Mouse (Mus musculus): ENCODE data around the gene Ptpn1. TPM values are rescaled to one million over a fixed set of nuclear protein-coding genes. Genes with fewer than 3 reads are reported as not detected.
A peak's percentile ranks its signal among the peaks of the same experiment; 100 is the strongest.

The Ptpn1 gene
- polyA plus RNA-seq (2015; fragmentation: Nextera tagmentation; extraction: Ambion mirVana): 44.8 and 45.1 TPM in 2 replicates

DNA sequence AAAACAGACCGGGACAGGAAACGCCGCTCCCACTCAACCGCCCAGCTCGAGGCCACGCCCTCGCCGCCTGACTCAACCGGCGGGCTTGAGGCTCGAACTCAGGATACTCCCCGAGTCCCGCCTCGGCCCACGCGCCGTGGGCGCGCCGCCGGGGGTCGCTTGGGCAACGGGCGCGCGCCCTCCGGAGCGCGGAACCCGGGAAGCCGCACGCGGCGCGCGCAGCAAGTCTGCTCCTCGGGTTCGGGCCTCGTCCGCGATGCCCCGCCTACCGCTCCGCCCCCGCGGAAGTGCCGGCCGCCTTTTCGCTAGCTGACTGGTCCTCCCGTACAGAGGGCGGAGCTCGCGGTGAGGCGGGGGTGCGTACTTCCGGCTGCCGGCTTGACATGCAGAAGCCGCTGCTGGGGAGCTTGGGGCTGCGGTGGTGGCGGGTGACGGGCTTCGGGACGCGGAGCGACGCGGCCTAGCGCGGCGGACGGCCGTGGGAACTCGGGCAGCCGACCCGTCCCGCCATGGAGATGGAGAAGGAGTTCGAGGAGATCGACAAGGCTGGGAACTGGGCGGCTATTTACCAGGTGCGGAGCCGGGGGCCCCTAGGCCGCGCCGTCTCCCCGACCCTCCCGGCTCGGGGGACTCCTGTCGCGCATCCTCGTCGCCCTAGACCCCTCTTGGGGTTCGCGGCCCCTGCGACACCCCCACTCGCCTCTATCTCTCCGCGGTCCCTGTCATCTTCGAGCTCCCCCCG, at the start of gene Ptpn1:
TSS of gene Ptpn1 (plus strand) at position 73 of the 742 bp plus-strand sequence.
- H3K9me3 ChIP-seq (replicated peaks): no peaks in the 10 kb centered on the region
- H3K27me3 ChIP-seq: no peaks in the 10 kb centered on the region
- H3K4me1 ChIP-seq (replicated peaks): peaks cover 38% of the 10 kb centered on the region
- peak within 1 kb of the TSS; percentile 79 for H3K27ac ChIP-seq
- peak; percentile 95 for ATAC-seq (replicated peaks; ENCODE audit: insufficient number of reproducible peaks, insufficient read depth, low FRiP score, low read depth)
- H3K9ac ChIP-seq: peak within 1 kb of the TSS; percentile 89
- H3K4me2 ChIP-seq: peak within 1 kb of the TSS; percentile 82
- no peaks in the 10 kb centered on the region for H3K36me3 ChIP-seq
- under 1% methylated on average over 99 of the region's 99 CpGs for WGBS
- H3K4me3 ChIP-seq: peak within 1 kb of the TSS; percentile 87

GRCm38 (mm10) chr2:167886485-167886884, 45.4 kb upstream of the Ptpn1 start:
- Histone ChIP-seq H3K4me3 (no peak overlapping the region), H3K9me3 (replicated peaks) (no peaks in the 10 kb centered on the region), H3K4me2 (no peak overlapping the region), H3K9ac (no peak overlapping the region), H3K27ac (no peak overlapping the region), H3K36me3 (no peaks in the 10 kb centered on the region), H3K27me3 (0 out of 2 replicates have a peak, but pooled peaks cover 3% of the 10 kb centered on the region), H3K4me1 (replicated peaks) (peaks cover 35% of the 10 kb centered on the region)
- 64% methylated on average over 7 of the region's 7 CpGs for WGBS
- no peak for ATAC-seq (replicated peaks; ENCODE audit: insufficient number of reproducible peaks, insufficient read depth, low FRiP score, low read depth)

- no peaks in the 10 kb centered on the region for H3K9me3 ChIP-seq (replicated peaks)
- WGBS: 6% methylated on average over 22 of the region's 22 CpGs
- H3K4me3 ChIP-seq: peak overlapping the region; percentile 40
- peak overlapping the region; percentile 31; the same call in 1 of the 2 replicates for H3K27ac ChIP-seq
- H3K27me3 ChIP-seq: 0 out of 2 replicates have a peak, but pooled peaks cover 3% of the 10 kb centered on the region
- peaks cover 41% of the 10 kb centered on the region for H3K4me1 ChIP-seq (replicated peaks)
- H3K4me2 ChIP-seq: peak overlapping the region; percentile 71
- no peaks in the 10 kb centered on the region for H3K36me3 ChIP-seq
- H3K9ac ChIP-seq: peak overlapping the region; percentile 34; the same call in 1 of the 2 replicates
- ATAC-seq (replicated peaks; ENCODE audit: insufficient number of reproducible peaks, insufficient read depth, low FRiP score, low read depth): peak; percentile 38; the same call in 1 of the 2 replicates
Observed at GRCm38 (mm10) chr2:167887516-167888347, 44.1 kb upstream of the Ptpn1 start.

GRCm38 (mm10) chr2:167888834-167889233, 43.0 kb upstream of the Ptpn1 start:
- H3K4me3 ChIP-seq: no peak overlapping the region
- peaks cover 41% of the 10 kb centered on the region for H3K4me1 ChIP-seq (replicated peaks)
- H3K9me3 ChIP-seq (replicated peaks): no peaks in the 10 kb centered on the region
- H3K27ac ChIP-seq: peak overlapping the region; percentile 31; the same call in 1 of the 2 replicates
- 0 out of 2 replicates have a peak, but pooled peaks cover 7% of the 10 kb centered on the region for H3K27me3 ChIP-seq
- no peaks in the 10 kb centered on the region for H3K36me3 ChIP-seq
- no peak overlapping the region; the same call in 1 of the 2 replicates for H3K9ac ChIP-seq
- 67% methylated on average over 6 of the region's 6 CpGs for WGBS
- H3K4me2 ChIP-seq: no peak overlapping the region
- ATAC-seq (replicated peaks; ENCODE audit: insufficient number of reproducible peaks, insufficient read depth, low FRiP score, low read depth): no peak

DNA sequence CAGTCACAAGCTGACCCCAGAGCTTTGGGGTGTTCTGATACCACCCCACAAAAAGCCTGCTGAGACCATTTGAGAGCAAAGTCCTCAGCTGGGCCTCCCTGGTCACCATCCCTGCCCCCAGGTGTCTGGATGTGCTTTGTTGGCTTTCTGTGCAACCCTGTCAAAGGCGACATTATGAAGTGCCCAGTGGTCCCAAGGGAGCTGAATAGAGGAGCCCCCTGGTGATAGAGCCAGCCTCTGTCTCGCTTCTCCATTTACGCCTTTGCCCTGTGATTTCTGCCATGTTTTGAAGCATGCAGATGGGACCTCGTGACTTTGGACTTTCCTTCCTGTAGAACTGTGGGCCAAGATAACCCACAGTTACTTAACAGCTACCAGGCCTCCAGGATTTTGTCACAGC, 42.0 kb upstream of the Ptpn1 start:
- no peak overlapping the region for H3K9ac ChIP-seq
- no peaks in the 10 kb centered on the region for H3K36me3 ChIP-seq
- 62% methylated on average over 4 of the region's 4 CpGs for WGBS
- H3K4me1 ChIP-seq (replicated peaks): peaks cover 41% of the 10 kb centered on the region
- H3K27ac ChIP-seq: no peak overlapping the region
- no peaks in the 10 kb centered on the region for H3K9me3 ChIP-seq (replicated peaks)
- no peak for ATAC-seq (replicated peaks; ENCODE audit: insufficient number of reproducible peaks, insufficient read depth, low FRiP score, low read depth)
- H3K4me3 ChIP-seq: no peak overlapping the region
- no peak overlapping the region for H3K4me2 ChIP-seq
- H3K27me3 ChIP-seq: 0 out of 2 replicates have a peak, but pooled peaks cover 9% of the 10 kb centered on the region

GRCm38 (mm10) chr2:167891908-167892307, 39.9 kb upstream of the Ptpn1 start:
- 14% methylated on average over 9 of the region's 9 CpGs for WGBS
- H3K4me1 ChIP-seq (replicated peaks): peaks cover 38% of the 10 kb centered on the region
- H3K4me2 ChIP-seq: no peak overlapping the region
- H3K27ac ChIP-seq: no peak overlapping the region
- H3K9me3 ChIP-seq (replicated peaks): no peaks in the 10 kb centered on the region
- no peak; the same call in 1 of the 2 replicates for ATAC-seq (replicated peaks; ENCODE audit: insufficient number of reproducible peaks, insufficient read depth, low FRiP score, low read depth)
- no peaks in the 10 kb centered on the region for H3K36me3 ChIP-seq
- H3K4me3 ChIP-seq: no peak overlapping the region
- H3K27me3 ChIP-seq: peaks cover 23% of the 10 kb centered on the region
- H3K9ac ChIP-seq: no peak overlapping the region

DNA sequence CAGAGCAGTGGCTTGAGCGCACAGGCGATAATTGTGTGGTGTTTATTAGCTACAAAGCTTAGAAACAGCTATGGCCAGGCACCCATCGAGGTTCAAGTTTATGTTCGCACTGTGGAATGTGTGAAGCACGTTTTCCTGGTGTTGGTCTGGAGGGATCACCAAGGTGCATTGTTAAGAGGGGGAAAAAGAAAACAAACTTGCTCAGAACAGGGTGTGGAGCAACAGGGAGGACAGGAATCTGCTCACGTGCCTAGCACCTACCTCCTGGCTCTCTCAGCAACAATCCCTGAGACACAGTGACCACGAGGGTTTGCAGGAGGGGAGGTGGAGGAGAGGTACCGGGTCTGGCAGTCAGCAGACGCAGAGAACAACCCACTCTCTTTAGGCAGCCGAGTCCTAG, 38.2 kb upstream of the Ptpn1 start:
- no peak overlapping the region for H3K27ac ChIP-seq
- ATAC-seq (replicated peaks; ENCODE audit: insufficient number of reproducible peaks, insufficient read depth, low FRiP score, low read depth): no peak
- no peak overlapping the region for H3K4me2 ChIP-seq
- H3K36me3 ChIP-seq: no peaks in the 10 kb centered on the region
- no peak overlapping the region for H3K4me3 ChIP-seq
- peaks cover 20% of the 10 kb centered on the region for H3K4me1 ChIP-seq (replicated peaks)
- 65% methylated on average over 10 of the region's 10 CpGs for WGBS
- H3K9me3 ChIP-seq (replicated peaks): no peaks in the 10 kb centered on the region
- H3K27me3 ChIP-seq: peaks cover 22% of the 10 kb centered on the region
- no peak overlapping the region for H3K9ac ChIP-seq

DNA sequence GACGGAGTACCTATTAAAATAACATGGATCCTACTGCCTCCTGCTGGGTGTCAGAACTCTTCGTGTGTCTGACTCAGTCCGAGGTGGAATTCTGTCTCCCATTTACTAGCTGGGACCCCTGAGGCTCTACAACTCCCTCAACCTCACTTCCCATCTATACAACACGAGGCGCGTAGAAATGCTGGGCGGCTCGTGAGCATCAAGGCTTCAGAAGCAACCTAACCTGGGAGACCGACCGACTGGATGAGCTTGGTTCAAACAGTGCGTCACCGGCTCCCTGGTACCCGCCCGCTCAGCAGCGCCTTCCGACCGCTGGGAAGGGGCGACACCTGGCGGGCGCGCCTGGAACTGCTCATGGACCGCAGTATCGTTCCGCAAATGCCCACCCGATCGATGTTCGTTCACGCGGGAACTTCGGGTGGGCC, 36.9 kb upstream of the Ptpn1 start:
- H3K27me3 ChIP-seq: peaks cover 30% of the 10 kb centered on the region
- H3K4me2 ChIP-seq: peak overlapping the region; percentile 59
- H3K9me3 ChIP-seq (replicated peaks): no peaks in the 10 kb centered on the region
- no peak overlapping the region for H3K27ac ChIP-seq
- H3K4me3 ChIP-seq: peak overlapping the region; percentile 34
- ATAC-seq (replicated peaks; ENCODE audit: insufficient number of reproducible peaks, insufficient read depth, low FRiP score, low read depth): peak; percentile 53; the same call in 1 of the 2 replicates
- H3K9ac ChIP-seq: no peak overlapping the region
- WGBS: 1% methylated on average over 30 of the region's 30 CpGs
- peaks cover 16% of the 10 kb centered on the region for H3K4me1 ChIP-seq (replicated peaks)
- H3K36me3 ChIP-seq: no peaks in the 10 kb centered on the region

DNA sequence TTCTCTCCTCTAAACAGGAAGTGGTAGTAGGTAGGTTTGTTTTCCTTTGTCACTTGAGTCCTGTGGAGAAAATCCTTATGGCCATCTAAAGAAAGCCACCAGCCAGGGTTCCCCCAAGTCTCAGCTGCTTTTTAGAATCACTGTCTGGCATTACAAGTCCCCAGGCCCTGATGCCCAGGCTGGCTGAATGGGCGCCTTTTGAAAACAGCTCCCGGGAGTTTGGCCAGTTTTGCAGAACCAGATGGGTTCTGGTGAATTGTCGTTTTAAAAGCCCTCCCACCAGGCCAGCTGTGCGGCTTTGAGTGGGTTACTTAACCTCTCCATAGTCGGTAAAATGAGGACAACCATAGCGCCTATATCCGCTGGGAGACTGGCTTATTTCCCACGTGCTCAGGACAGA, 34.0 kb upstream of the Ptpn1 start:
- Histone ChIP-seq H3K4me2 (no peak overlapping the region), H3K9me3 (replicated peaks) (no peaks in the 10 kb centered on the region), H3K36me3 (no peaks in the 10 kb centered on the region), H3K27me3 (peaks cover 40% of the 10 kb centered on the region), H3K4me1 (replicated peaks) (peaks cover 15% of the 10 kb centered on the region), H3K4me3 (no peak overlapping the region), H3K9ac (no peak overlapping the region), H3K27ac (no peak overlapping the region)
- WGBS: 80% methylated on average over 8 of the region's 8 CpGs
- no peak for ATAC-seq (replicated peaks; ENCODE audit: insufficient number of reproducible peaks, insufficient read depth, low FRiP score, low read depth)

- H3K4me1 ChIP-seq (replicated peaks): peaks cover 15% of the 10 kb centered on the region
- ATAC-seq (replicated peaks; ENCODE audit: insufficient number of reproducible peaks, insufficient read depth, low FRiP score, low read depth): peak; percentile 44
- 13% methylated on average over 16 of the region's 16 CpGs for WGBS
- no peaks in the 10 kb centered on the region for H3K36me3 ChIP-seq
- peak overlapping the region; percentile 20; the same call in 1 of the 2 replicates for H3K9ac ChIP-seq
- peaks cover 33% of the 10 kb centered on the region for H3K27me3 ChIP-seq
- no peak overlapping the region for H3K27ac ChIP-seq
- H3K4me2 ChIP-seq: peak overlapping the region; percentile 56
- no peaks in the 10 kb centered on the region for H3K9me3 ChIP-seq (replicated peaks)
- no peak overlapping the region for H3K4me3 ChIP-seq
Observed at GRCm38 (mm10) chr2:167899989-167900421, 31.9 kb upstream of the Ptpn1 start.

GRCm38 (mm10) chr2:167902116-167902703, 29.6 kb upstream of the Ptpn1 start:
- peaks cover 19% of the 10 kb centered on the region for H3K27me3 ChIP-seq
- H3K36me3 ChIP-seq: no peaks in the 10 kb centered on the region
- peaks cover 12% of the 10 kb centered on the region for H3K4me1 ChIP-seq (replicated peaks)
- no peaks in the 10 kb centered on the region for H3K9me3 ChIP-seq (replicated peaks)
- no peak overlapping the region for H3K27ac ChIP-seq
- H3K4me2 ChIP-seq: no peak overlapping the region
- H3K9ac ChIP-seq: no peak overlapping the region
- ATAC-seq (replicated peaks; ENCODE audit: insufficient number of reproducible peaks, insufficient read depth, low FRiP score, low read depth): no peak
- no peak overlapping the region for H3K4me3 ChIP-seq
- WGBS: 55% methylated on average over 9 of the region's 9 CpGs
